In genomic region chr17:8371834-8372233, GRCm38 (mm10) we compare ENCODE assay signal across 9 mouse cellular contexts. TPM values are rescaled to one million over a fixed set of nuclear protein-coding genes. Genes with fewer than 3 reads are reported as not detected.
DNase-seq lines count a peak whose midpoint lies in the region; ATAC-seq and TF ChIP-seq lines count a peak whose summit lies in the region.
"Had no signal": no experiment of that assay in that cellular context is flagged by ENCODE, and none has a peak within 500 bp of the region (broad histone marks: within the 10 kb centered on the region; RNA-seq: fewer than 3 reads in every experiment).

No protein-coding gene starts in this region.

- no peak for TF ChIP-seq CTCF in E14TG2a.4 (conservative IDR thresholded peaks at IDR 0.05; ENCODE audit: low read length)
- TF ChIP-seq CTCF in brain, embryonic 14.5 days (IDR thresholded peaks at IDR 0.05; ENCODE audit: borderline replicate concordance, extremely low read depth, insufficient read depth, insufficient read length), result no peak

- H3K4me1 ChIP-seq in E14TG2a.4 (replicated peaks; ENCODE audit: low read depth, low read length), result peaks cover 87% of the 10 kb centered on the region
- H3K4me1 ChIP-seq in erythroblast, embryonic 14.5 days (ENCODE audit: control insufficient read depth), result peaks cover 7% of the 10 kb centered on the region
- peaks cover 18% of the 10 kb centered on the region for H3K4me1 ChIP-seq in heart, embryonic 15.5 days (replicated peaks)
- H3K4me1 ChIP-seq in liver, embryonic 11.5 days (replicated peaks; ENCODE audit: control insufficient read depth, insufficient read depth, low read length), result peaks cover 9% of the 10 kb centered on the region; the same call in 1 of the 2 replicates

- peak overlapping the region; percentile 74 for H3K4me2 ChIP-seq in heart, embryonic 15.5 days
- peak overlapping the region; percentile 64 for H3K4me2 ChIP-seq in liver, embryonic 11.5 days
- H3K4me2 ChIP-seq in myocyte (ENCODE audit: low read depth), result peak overlapping the region; percentile 100

- ATAC-seq in heart, embryonic 15.5 days (replicated peaks; ENCODE audit: insufficient number of reproducible peaks, insufficient read depth, low FRiP score, low read depth), result peak; percentile 73
- ATAC-seq in liver, embryonic 11.5 days (replicated peaks; ENCODE audit: low FRiP score), result peak; percentile 72

- H3K79me2 ChIP-seq in myocyte (ENCODE audit: control insufficient read depth, insufficient read depth), result no peaks in the 10 kb centered on the region

- DNase-seq in brain, embryonic 14.5 days (ENCODE audit: low read depth), result peak; percentile 98
- DNase-seq in kidney, postnatal 10 days, result peak; percentile 87
- peak; percentile 73 for DNase-seq in liver, embryonic 11.5 days (ENCODE audit: low spot score)
- peak; percentile 80 for DNase-seq in telencephalon, adult 2 months (ENCODE audit: low read depth, low spot score)

- H3K9me3 ChIP-seq in E14TG2a.4 (ENCODE audit: low read length), result no peaks in the 10 kb centered on the region
- no peaks in the 10 kb centered on the region for H3K9me3 ChIP-seq in erythroblast, embryonic 14.5 days (ENCODE audit: control insufficient read depth, low read length)
- no peaks in the 10 kb centered on the region for H3K9me3 ChIP-seq in heart, embryonic 15.5 days (replicated peaks)
- no peaks in the 10 kb centered on the region for H3K9me3 ChIP-seq in liver, embryonic 11.5 days (ENCODE audit: control insufficient read depth, low read length)

- peak; percentile 60; the same call in 1 of the 2 replicates for TF ChIP-seq POLR2A in brain, embryonic 14.5 days (IDR thresholded peaks at IDR 0.05; ENCODE audit: borderline replicate concordance, extremely low read depth, insufficient read depth, insufficient read length, poor library complexity, severe bottlenecking)
- no peak for TF ChIP-seq POLR2A in myocyte (IDR thresholded peaks at IDR 0.05; ENCODE audit: insufficient read length, low read depth)

- H3K27ac ChIP-seq in heart, embryonic 15.5 days, result peak overlapping the region; percentile 75
- H3K27ac ChIP-seq in liver, embryonic 11.5 days (ENCODE audit: low read depth, low read length), result 0 out of 2 replicates have a peak overlapping the region, but pooled peaks have one; percentile 35
- H3K27ac ChIP-seq: macrophage had no signal

- H3K4me3 ChIP-seq in E14TG2a.4 (replicated peaks; ENCODE audit: low read length) (peak overlapping the region; percentile 50), myocyte (peak overlapping the region; percentile 19)
- H3K4me3 ChIP-seq in erythroblast, embryonic 14.5 days (replicated peaks), result peak overlapping the region; percentile 40
- peak overlapping the region; percentile 34 for H3K4me3 ChIP-seq in heart, embryonic 15.5 days
- peak overlapping the region; percentile 32 for H3K4me3 ChIP-seq in liver, embryonic 11.5 days (ENCODE audit: low read depth, low read length)

- no peak overlapping the region for H3ac ChIP-seq in myocyte (ENCODE audit: control insufficient read depth, insufficient read length)

- H3K27me3 ChIP-seq in E14TG2a.4 (ENCODE audit: insufficient read depth, low read length) (peaks cover 3% of the 10 kb centered on the region; the same call in 1 of the 2 replicates), myocyte (ENCODE audit: control insufficient read depth, insufficient read depth, insufficient read length) (no peaks in the 10 kb centered on the region)
- H3K27me3 ChIP-seq in erythroblast, embryonic 14.5 days (ENCODE audit: control insufficient read depth), result peaks cover 6% of the 10 kb centered on the region
- peaks cover 7% of the 10 kb centered on the region for H3K27me3 ChIP-seq in heart, embryonic 15.5 days
- H3K27me3 ChIP-seq in liver, embryonic 11.5 days (replicated peaks; ENCODE audit: control insufficient read depth, insufficient read depth, low read length), result no peaks in the 10 kb centered on the region; the same call in 1 of the 2 replicates

- no peaks in the 10 kb centered on the region for H3K36me3 ChIP-seq in E14TG2a.4 (ENCODE audit: insufficient read depth, low read length)
- H3K36me3 ChIP-seq in erythroblast, embryonic 14.5 days (ENCODE audit: control insufficient read depth), result no peaks in the 10 kb centered on the region
- no peaks in the 10 kb centered on the region for H3K36me3 ChIP-seq in heart, embryonic 15.5 days
- no peaks in the 10 kb centered on the region for H3K36me3 ChIP-seq in liver, embryonic 11.5 days (ENCODE audit: control insufficient read depth, insufficient read depth, low read length)
- no peaks in the 10 kb centered on the region for H3K36me3 ChIP-seq in myocyte (ENCODE audit: control insufficient read depth, insufficient read depth)

- under 1% methylated on average over 7 of the region's 7 CpGs for WGBS in heart, embryonic 15.5 days
- WGBS in liver, embryonic 11.5 days, result 0% methylated on average over 7 of the region's 7 CpGs

- H3K9ac ChIP-seq in heart, embryonic 15.5 days, result peak overlapping the region; percentile 30
- H3K9ac ChIP-seq in liver, embryonic 11.5 days (ENCODE audit: low read depth, low read length), result peak overlapping the region; percentile 44

TF ChIP-seq in myocyte, 11 proteins besides CTCF, POLR2A, EP300 and RAD21:
- no peak for TF ChIP-seq MAX (IDR thresholded peaks at IDR 0.05; ENCODE audit: low read depth)
- TF ChIP-seq MYOG (IDR thresholded peaks at IDR 0.05; ENCODE audit: control insufficient read depth in 1 of 3, insufficient read depth in 1 of 3, insufficient read length in 2 of 3, low read depth in 2 of 3), result peak in 1 of 3 experiments; percentile 8

RNA-seq across cellular contexts. Expression of gene T2, which starts 16.0 kb away (rescaled TPM):
- 0.81 and 1.4 TPM in 2 replicates for polyA plus RNA-seq in brain, embryonic 14.5 days (2012; rRNA removed)
- polyA plus RNA-seq in erythroblast, embryonic 14.5 days (2012), result not detected in 2 replicates
- polyA plus RNA-seq in heart, embryonic 15.5 days (2015; fragmentation: Nextera tagmentation; extraction: Ambion mirVana), result 1.2 and 1.9 TPM in 2 replicates
- 0.29 and 0.43 TPM in 2 replicates for polyA plus RNA-seq in liver, embryonic 11.5 days (2014; fragmentation: Nextera tagmentation; extraction: Ambion mirVana)
- polyA plus RNA-seq in myocyte (2012; fragmentation: generic; extraction: Trizol), result 0.07 TPM
- polyA plus RNA-seq: macrophage had no signal

RNA-seq across cellular contexts. Expression of gene Prr18, which starts 34.6 kb away (rescaled TPM):
- 21.3 and 29.3 TPM in 2 replicates for polyA plus RNA-seq in brain, embryonic 14.5 days (2012; rRNA removed)
- polyA plus RNA-seq in erythroblast, embryonic 14.5 days (2012), result 0.01 and 0.03 TPM in 2 replicates
- 0.13 and 0.47 TPM in 2 replicates for polyA plus RNA-seq in heart, embryonic 15.5 days (2015; fragmentation: Nextera tagmentation; extraction: Ambion mirVana)
- 0.05 and 0.13 TPM in 2 replicates for polyA plus RNA-seq in liver, embryonic 11.5 days (2014; fragmentation: Nextera tagmentation; extraction: Ambion mirVana)
- 0.19 TPM for polyA plus RNA-seq in myocyte (2012; fragmentation: generic; extraction: Trizol)

Comparison
In these comparisons a context has a peak if more than half of its experiments do, and no peak if none do; other contexts are left out.
1. Peak in every context shown above with its lines: DNase-seq, ATAC-seq, H3K4me3 ChIP-seq and H3K27ac ChIP-seq.
2. RNA of gene Prr18, which starts 34.6 kb away (polyA plus RNA-seq): 21.3 to 29.3 TPM in brain, embryonic 14.5 days; 0.19 TPM in myocyte (single experiment), 0.13 to 0.47 TPM in heart, embryonic 15.5 days, 0.05 to 0.13 TPM in liver, embryonic 11.5 days and 0.01 to 0.03 TPM in erythroblast, embryonic 14.5 days; every median in the first group is over 10 times any median in the second.